Mouse (Mus musculus): Measurements from ENCODE around the gene Ms4a18. TPM values are rescaled to one million over a fixed set of nuclear protein-coding genes. Genes with fewer than 3 reads are reported as not detected.
"Not testable (repeated sequence)": the region's sequence is repeated elsewhere in the genome, so short reads cannot be mapped to it uniquely, and the experiment has no call there.

Ms4a18 gene
- polyA plus RNA-seq (2014; fragmentation: Nextera tagmentation; extraction: Ambion mirVana): not detected in 2 replicates

DNA sequence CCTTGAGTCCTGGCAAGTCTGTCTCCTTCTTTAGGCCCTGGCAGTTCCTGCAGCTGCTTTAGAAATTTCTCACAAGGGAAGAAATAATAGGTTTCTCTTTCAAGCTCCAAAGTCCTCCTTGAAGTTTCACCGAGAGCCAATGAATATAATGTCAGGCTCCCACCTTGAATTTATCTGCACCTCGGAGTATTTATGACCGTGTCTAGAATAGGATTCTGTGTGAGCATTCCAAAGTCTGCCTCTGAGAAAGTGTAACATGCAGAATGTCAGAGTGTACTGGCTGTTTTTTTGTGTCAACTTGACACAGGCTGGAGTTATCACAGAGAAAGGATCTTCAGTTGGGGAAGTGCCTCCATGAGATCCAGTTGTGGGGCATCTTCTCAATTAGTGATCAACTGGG, at the start of gene Ms4a18:
Ms4a18 (minus strand) TSS at position 141 of the 400 bp plus-strand sequence.
- H3K27me3 ChIP-seq (ENCODE audit: control insufficient read depth, insufficient read depth, low read length): no peaks in the 10 kb centered on the region
- no peak within 1 kb of the TSS for H3K4me3 ChIP-seq (replicated peaks; ENCODE audit: low read depth, low read length)
- H3K9ac ChIP-seq (replicated peaks; ENCODE audit: low read length): no peak within 1 kb of the TSS
- H3K36me3 ChIP-seq (ENCODE audit: control insufficient read depth, insufficient read depth, low read length): no peaks in the 10 kb centered on the region
- no peaks in the 10 kb centered on the region for H3K9me3 ChIP-seq (ENCODE audit: control insufficient read depth, low read length)
- WGBS: 89% methylated on average over 3 of the region's 3 CpGs
- DNase-seq (no peak), ATAC-seq (ENCODE audit: low FRiP score, low TSS enrichment) (no peak)
- H3K4me1 ChIP-seq (ENCODE audit: control insufficient read depth, insufficient read depth, low read length): no peaks in the 10 kb centered on the region
- H3K4me2 ChIP-seq (ENCODE audit: low read length): no peak within 1 kb of the TSS
- H3K27ac ChIP-seq (replicated peaks; ENCODE audit: low read depth, low read length): no peak within 1 kb of the TSS

DNA sequence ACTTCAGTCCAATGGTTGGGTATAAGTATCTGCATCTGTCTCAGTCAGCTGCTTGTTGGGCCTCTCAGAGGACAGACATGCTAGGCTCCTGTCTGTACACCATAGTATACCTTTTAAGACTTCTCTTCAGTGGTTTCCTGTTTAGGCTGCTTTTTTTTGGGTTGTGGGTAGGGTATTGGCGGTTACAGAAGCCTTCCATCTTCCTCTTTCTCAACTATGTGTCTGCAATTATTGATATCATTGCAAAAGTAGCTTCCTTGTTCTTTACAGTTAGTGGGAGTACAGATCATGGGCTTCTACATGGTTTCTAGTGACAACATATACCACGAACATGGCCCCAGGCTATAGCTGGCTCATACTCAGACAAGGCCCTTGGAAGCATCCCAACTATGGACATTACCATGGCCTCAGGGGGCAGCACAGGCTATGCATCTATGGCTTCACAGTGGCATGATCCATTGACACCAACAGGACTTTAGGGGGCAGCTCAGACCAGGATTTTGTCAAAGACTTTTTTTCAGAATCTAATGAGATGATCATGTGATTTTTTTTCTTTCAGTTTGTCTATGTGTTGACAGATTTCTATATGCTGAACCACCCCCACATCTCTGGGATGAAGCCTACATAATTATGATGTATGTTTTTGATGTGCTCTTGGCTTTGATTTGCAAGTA, 47.5 kb upstream of the Ms4a18 start:
- Histone ChIP-seq H3K9ac (replicated peaks; ENCODE audit: low read length) (no peak overlapping the region), H3K27ac (replicated peaks; ENCODE audit: low read depth, low read length) (no peak overlapping the region), H3K4me1 (ENCODE audit: control insufficient read depth, insufficient read depth, low read length) (no peaks in the 10 kb centered on the region), H3K27me3 (ENCODE audit: control insufficient read depth, insufficient read depth, low read length) (no peaks in the 10 kb centered on the region), H3K4me3 (replicated peaks; ENCODE audit: low read depth, low read length) (no peak overlapping the region), H3K4me2 (ENCODE audit: low read length) (no peak overlapping the region), H3K36me3 (ENCODE audit: control insufficient read depth, insufficient read depth, low read length) (no peaks in the 10 kb centered on the region), H3K9me3 (ENCODE audit: control insufficient read depth, low read length) (0 out of 2 replicates have a peak, but pooled peaks cover 4% of the 10 kb centered on the region)
- 81% methylated on average over 2 of the region's 2 CpGs for WGBS
- DNase-seq: no peak
- no peak for ATAC-seq (ENCODE audit: low FRiP score, low TSS enrichment)

DNA sequence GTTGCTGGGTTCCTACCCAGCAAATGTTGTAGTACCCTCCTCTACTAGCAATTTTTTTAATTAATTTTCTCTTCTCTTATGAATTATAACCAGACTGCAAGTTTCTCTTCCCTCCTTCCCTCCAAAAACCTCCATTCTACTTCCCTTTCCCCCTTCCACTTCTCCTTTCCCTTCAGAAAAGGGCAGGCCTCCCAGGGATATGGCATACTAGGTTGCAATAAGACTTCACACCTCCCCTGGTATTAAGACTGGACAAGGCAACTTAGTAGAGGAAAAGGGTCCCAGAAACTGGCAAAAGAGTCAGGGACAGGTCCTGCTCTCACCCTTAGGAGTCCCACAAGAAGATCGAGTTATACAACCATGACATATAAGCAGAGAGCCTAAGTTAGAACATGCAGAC, 43.1 kb upstream of the Ms4a18 start:
- DNase-seq: no peak
- Histone ChIP-seq H3K9ac (replicated peaks; ENCODE audit: low read length) (no peak overlapping the region), H3K4me1 (ENCODE audit: control insufficient read depth, insufficient read depth, low read length) (no peaks in the 10 kb centered on the region), H3K27me3 (ENCODE audit: control insufficient read depth, insufficient read depth, low read length) (no peaks in the 10 kb centered on the region), H3K9me3 (ENCODE audit: control insufficient read depth, low read length) (0 out of 2 replicates have a peak, but pooled peaks cover 2% of the 10 kb centered on the region), H3K4me2 (ENCODE audit: low read length) (no peak overlapping the region), H3K4me3 (replicated peaks; ENCODE audit: low read depth, low read length) (no peak overlapping the region), H3K36me3 (ENCODE audit: control insufficient read depth, insufficient read depth, low read length) (no peaks in the 10 kb centered on the region), H3K27ac (replicated peaks; ENCODE audit: low read depth, low read length) (no peak overlapping the region)
- WGBS: 91% methylated on average over 1 of the region's 1 CpGs
- no peak for ATAC-seq (ENCODE audit: low FRiP score, low TSS enrichment)

DNA sequence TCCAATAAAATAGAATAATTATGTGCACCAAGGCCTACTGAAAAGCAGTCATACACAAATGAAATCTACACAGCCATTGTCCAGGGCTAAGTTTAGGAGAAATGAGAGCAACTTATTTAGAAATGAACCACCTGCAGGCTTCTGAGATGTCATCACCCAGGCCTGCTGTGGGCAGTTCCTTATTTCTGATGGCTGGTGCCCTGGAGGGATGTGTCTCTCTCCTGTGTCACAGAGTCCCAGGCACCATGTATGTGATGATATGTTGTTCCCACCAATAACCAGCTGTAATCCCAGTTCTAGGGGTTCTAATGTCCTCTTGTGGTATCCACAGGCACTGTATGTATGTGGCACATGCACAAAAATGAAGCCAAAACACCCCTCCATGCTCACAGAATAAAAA, 42.1 kb upstream of the Ms4a18 start:
- Histone ChIP-seq H3K4me1 (ENCODE audit: control insufficient read depth, insufficient read depth, low read length) (no peaks in the 10 kb centered on the region), H3K36me3 (ENCODE audit: control insufficient read depth, insufficient read depth, low read length) (no peaks in the 10 kb centered on the region), H3K9ac (replicated peaks; ENCODE audit: low read length) (no peak overlapping the region), H3K9me3 (ENCODE audit: control insufficient read depth, low read length) (no peaks in the 10 kb centered on the region), H3K4me3 (replicated peaks; ENCODE audit: low read depth, low read length) (no peak overlapping the region), H3K27me3 (ENCODE audit: control insufficient read depth, insufficient read depth, low read length) (no peaks in the 10 kb centered on the region), H3K4me2 (ENCODE audit: low read length) (no peak overlapping the region), H3K27ac (replicated peaks; ENCODE audit: low read depth, low read length) (no peak overlapping the region)
- ATAC-seq (ENCODE audit: low FRiP score, low TSS enrichment) (no peak), DNase-seq (no peak)

DNA sequence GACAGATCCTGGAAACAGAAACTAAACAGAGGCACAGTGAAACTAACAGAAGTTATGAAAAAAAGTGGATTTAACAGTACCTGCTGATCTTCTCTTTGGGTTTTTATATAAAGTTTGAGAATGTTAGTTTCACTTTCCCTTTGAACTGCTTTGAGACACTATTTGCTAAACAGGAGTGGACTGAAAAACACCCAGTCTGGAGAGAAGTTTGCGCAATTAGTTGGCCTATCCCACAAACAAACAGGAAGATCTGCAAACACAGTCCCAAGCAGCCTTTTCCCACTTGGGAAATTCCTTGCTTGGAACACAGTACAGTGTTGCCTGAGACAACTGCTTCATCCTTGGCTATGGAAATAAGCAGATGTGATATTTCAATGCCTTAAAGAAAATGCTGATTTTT, 37.9 kb upstream of the Ms4a18 start:
- H3K4me1 ChIP-seq (ENCODE audit: control insufficient read depth, insufficient read depth, low read length); H3K36me3 ChIP-seq (ENCODE audit: control insufficient read depth, insufficient read depth, low read length); H3K9me3 ChIP-seq (ENCODE audit: control insufficient read depth, low read length); H3K27me3 ChIP-seq (ENCODE audit: control insufficient read depth, insufficient read depth, low read length); H3K9ac ChIP-seq (replicated peaks; ENCODE audit: low read length); DNase-seq; ATAC-seq (ENCODE audit: low FRiP score, low TSS enrichment); H3K4me3 ChIP-seq (replicated peaks; ENCODE audit: low read depth, low read length); H3K4me2 ChIP-seq (ENCODE audit: low read length); H3K27ac ChIP-seq (replicated peaks; ENCODE audit: low read depth, low read length): not testable (repeated sequence)
- WGBS: 96% methylated on average over 1 of the region's 1 CpGs

DNA sequence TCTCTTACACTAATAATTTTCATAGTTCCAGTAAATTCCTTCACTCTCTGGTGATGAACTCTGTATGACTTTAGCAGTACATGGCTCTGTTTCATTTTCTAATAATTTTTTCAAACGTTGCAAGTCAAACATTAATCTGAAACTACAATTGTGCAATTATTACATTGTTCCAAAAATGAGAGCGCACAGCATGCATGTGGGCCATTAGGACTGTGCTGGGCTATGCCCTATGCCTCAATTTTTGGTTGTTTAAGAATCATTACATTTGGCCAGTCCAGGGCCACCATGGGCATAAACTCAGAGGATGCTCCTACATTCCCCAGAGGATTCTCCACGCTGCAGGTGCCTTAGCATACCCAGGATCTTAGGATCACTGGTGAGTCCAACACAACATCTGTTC, 35.4 kb upstream of the Ms4a18 start:
- ATAC-seq (ENCODE audit: low FRiP score, low TSS enrichment) (no peak), DNase-seq (no peak)
- Histone ChIP-seq H3K4me1 (ENCODE audit: control insufficient read depth, insufficient read depth, low read length) (no peaks in the 10 kb centered on the region), H3K36me3 (ENCODE audit: control insufficient read depth, insufficient read depth, low read length) (no peaks in the 10 kb centered on the region), H3K4me2 (ENCODE audit: low read length) (no peak overlapping the region), H3K27me3 (ENCODE audit: control insufficient read depth, insufficient read depth, low read length) (no peaks in the 10 kb centered on the region), H3K9ac (replicated peaks; ENCODE audit: low read length) (no peak overlapping the region), H3K4me3 (replicated peaks; ENCODE audit: low read depth, low read length) (no peak overlapping the region), H3K9me3 (ENCODE audit: control insufficient read depth, low read length) (no peaks in the 10 kb centered on the region), H3K27ac (replicated peaks; ENCODE audit: low read depth, low read length) (no peak overlapping the region)
- 72% methylated on average over 3 of the region's 3 CpGs for WGBS

DNA sequence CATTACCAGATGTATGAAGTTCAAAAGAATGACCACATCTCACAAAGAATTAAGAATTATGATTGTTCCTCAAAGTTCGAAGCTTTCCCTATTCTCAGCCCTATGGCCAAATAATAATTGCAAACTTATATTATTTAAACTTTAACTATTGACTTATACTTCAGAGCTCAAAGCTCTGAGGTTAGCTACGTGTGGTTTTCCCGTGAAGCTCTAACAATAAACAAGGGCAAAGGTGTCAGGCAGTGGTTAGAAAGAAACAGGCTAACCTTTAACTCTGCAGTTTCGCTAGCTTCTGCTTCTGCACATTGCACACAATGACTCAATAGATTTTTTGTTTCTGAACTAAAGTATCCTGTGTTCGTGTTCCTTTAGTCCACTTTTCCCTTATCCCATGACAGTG, 35.0 kb upstream of the Ms4a18 start:
- no peaks in the 10 kb centered on the region for H3K4me1 ChIP-seq (ENCODE audit: control insufficient read depth, insufficient read depth, low read length)
- 77% methylated on average over 5 of the region's 5 CpGs for WGBS
- H3K4me3 ChIP-seq (replicated peaks; ENCODE audit: low read depth, low read length): no peak overlapping the region
- no peaks in the 10 kb centered on the region for H3K36me3 ChIP-seq (ENCODE audit: control insufficient read depth, insufficient read depth, low read length)
- ATAC-seq (ENCODE audit: low FRiP score, low TSS enrichment) (no peak), DNase-seq (no peak)
- H3K9ac ChIP-seq (replicated peaks; ENCODE audit: low read length): no peak overlapping the region
- H3K27ac ChIP-seq (replicated peaks; ENCODE audit: low read depth, low read length): no peak overlapping the region
- no peaks in the 10 kb centered on the region for H3K9me3 ChIP-seq (ENCODE audit: control insufficient read depth, low read length)
- H3K4me2 ChIP-seq (ENCODE audit: low read length): no peak overlapping the region
- no peaks in the 10 kb centered on the region for H3K27me3 ChIP-seq (ENCODE audit: control insufficient read depth, insufficient read depth, low read length)

DNA sequence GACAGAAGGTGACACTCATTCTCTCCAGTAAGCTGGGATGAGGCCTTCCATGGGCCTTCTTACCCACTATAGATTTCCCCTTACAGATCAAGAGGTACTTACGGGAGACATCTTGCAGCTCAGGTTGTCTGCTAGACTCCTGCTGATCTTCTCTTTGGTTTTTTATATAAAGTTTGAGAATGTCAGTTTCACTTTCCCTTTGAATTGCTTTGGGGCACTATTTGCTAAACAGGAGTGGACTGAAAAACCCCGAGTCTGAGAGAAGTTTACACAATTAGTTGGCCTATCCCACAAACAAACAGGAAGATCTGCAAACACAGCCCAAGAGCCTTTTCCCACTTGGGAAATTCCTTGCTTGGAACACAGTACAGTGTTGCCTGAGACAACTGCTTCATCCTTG, 32.5 kb upstream of the Ms4a18 start:
- Histone ChIP-seq H3K4me1 (ENCODE audit: control insufficient read depth, insufficient read depth, low read length) (no peaks in the 10 kb centered on the region), H3K27me3 (ENCODE audit: control insufficient read depth, insufficient read depth, low read length) (no peaks in the 10 kb centered on the region; the same call in 1 of the 2 replicates), H3K4me2 (ENCODE audit: low read length) (no peak overlapping the region), H3K9ac (replicated peaks; ENCODE audit: low read length) (no peak overlapping the region), H3K9me3 (ENCODE audit: control insufficient read depth, low read length) (no peaks in the 10 kb centered on the region), H3K36me3 (ENCODE audit: control insufficient read depth, insufficient read depth, low read length) (no peaks in the 10 kb centered on the region), H3K4me3 (replicated peaks; ENCODE audit: low read depth, low read length) (no peak overlapping the region), H3K27ac (replicated peaks; ENCODE audit: low read depth, low read length) (no peak overlapping the region)
- ATAC-seq (ENCODE audit: low FRiP score, low TSS enrichment): no peak
- WGBS: 75% methylated on average over 2 of the region's 2 CpGs
- no peak for DNase-seq

DNA sequence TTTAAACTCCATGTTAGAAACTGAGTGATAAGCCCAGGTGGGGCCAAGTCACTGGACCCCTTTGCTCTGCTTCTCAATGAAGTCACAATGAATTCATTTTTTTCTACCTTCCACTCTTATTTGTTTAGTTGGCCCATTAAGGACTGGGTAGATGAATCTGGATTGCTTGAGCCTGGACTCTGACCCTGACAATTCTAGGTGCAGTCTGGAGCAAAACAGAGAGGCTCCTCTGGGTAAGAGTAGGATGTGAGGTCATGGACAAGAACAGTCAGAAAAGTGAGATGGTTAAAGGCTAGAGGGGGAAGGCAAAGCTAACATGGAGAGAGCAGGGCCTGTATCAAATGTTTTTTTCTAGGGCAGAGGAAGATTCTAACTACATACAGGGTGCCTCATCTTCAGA, 31.6 kb upstream of the Ms4a18 start:
- Histone ChIP-seq H3K4me2 (ENCODE audit: low read length) (no peak overlapping the region), H3K9ac (replicated peaks; ENCODE audit: low read length) (no peak overlapping the region), H3K4me1 (ENCODE audit: control insufficient read depth, insufficient read depth, low read length) (no peaks in the 10 kb centered on the region), H3K36me3 (ENCODE audit: control insufficient read depth, insufficient read depth, low read length) (no peaks in the 10 kb centered on the region), H3K27ac (replicated peaks; ENCODE audit: low read depth, low read length) (no peak overlapping the region), H3K4me3 (replicated peaks; ENCODE audit: low read depth, low read length) (no peak overlapping the region), H3K27me3 (ENCODE audit: control insufficient read depth, insufficient read depth, low read length) (no peaks in the 10 kb centered on the region; the same call in 1 of the 2 replicates), H3K9me3 (ENCODE audit: control insufficient read depth, low read length) (no peaks in the 10 kb centered on the region)
- DNase-seq (no peak), ATAC-seq (ENCODE audit: low FRiP score, low TSS enrichment) (no peak)

Data from midbrain, embryonic 14.5 days (tissue).